Comparison of ENCODE assay signal across 19 mouse cellular contexts in the genomic region with DNA sequence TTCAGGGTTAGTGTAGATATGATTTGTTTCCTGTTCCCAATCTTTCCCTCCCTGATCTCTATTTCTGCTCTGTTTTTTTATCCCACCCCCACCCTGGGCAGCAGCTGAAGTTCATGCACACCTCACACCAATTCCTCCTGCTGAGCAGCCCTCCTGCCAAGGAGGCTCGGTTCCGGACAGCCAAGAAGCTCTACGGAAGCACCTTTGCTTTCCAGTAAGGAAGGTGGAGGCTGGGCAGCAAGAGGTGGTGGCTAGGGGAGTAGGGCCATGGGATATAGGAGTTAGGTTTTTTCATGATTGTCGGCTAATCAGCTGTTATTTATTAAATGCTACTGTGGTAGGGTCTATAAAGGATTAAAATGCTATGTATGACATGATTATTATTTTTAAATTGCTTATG. TPM values are rescaled to one million over a fixed set of nuclear protein-coding genes. Genes with fewer than 3 reads are reported as not detected.
DNase-seq lines count a peak whose midpoint lies in the region; ATAC-seq lines count a peak whose summit lies in the region.
"Had no signal": no experiment of that assay in that cellular context is flagged by ENCODE, and none has a peak within 500 bp of the region (broad histone marks: within the 10 kb centered on the region; RNA-seq: fewer than 3 reads in every experiment).

No protein-coding gene starts in this region.

- no peak overlapping the region for H3K4me2 ChIP-seq in midbrain, embryonic 11.5 days

- H3K4me1 ChIP-seq in midbrain, embryonic 11.5 days (ENCODE audit: control insufficient read depth, insufficient read depth, low read length), result no peaks in the 10 kb centered on the region
- H3K4me1 ChIP-seq in midbrain, embryonic 10.5 days, result no peaks in the 10 kb centered on the region

- no peak overlapping the region for H3K4me3 ChIP-seq in midbrain, embryonic 11.5 days (ENCODE audit: low read depth, low read length)
- H3K4me3 ChIP-seq in midbrain, embryonic 10.5 days, result no peak overlapping the region

- no peaks in the 10 kb centered on the region for H3K27me3 ChIP-seq in midbrain, embryonic 11.5 days (ENCODE audit: control insufficient read depth, insufficient read depth, low read length)
- no peaks in the 10 kb centered on the region for H3K27me3 ChIP-seq in midbrain, embryonic 10.5 days (ENCODE audit: low read depth, poor library complexity, severe bottlenecking)
- H3K27me3 ChIP-seq: CH12.LX, Patski had no signal

- DNase-seq in heart, adult 11 months, result peak; percentile 55
- DNase-seq in heart, adult 9 months (ENCODE audit: low spot score in 2 of 2), result no peak
- DNase-seq in midbrain, embryonic 11.5 days (ENCODE audit: low spot score, missing footprints), result peak; percentile 65
- no peak for DNase-seq in midbrain, embryonic 10.5 days (ENCODE audit: low spot score)
- DNase-seq: adrenal gland, adult 2 months; adrenal gland, adult 8-10 months; adrenal gland, postnatal 10 days; adrenal gland, postnatal 14 days; adrenal gland, postnatal 25 days; adrenal gland, postnatal 36 days; B cell, adult 2 months; cerebellum, adult 11 months; cerebellum, adult 11-12 months; cerebellum, adult 18-20 months had no signal

- H3K27ac ChIP-seq in midbrain, embryonic 11.5 days (ENCODE audit: low read depth, low read length), result no peak overlapping the region
- no peak overlapping the region for H3K27ac ChIP-seq in midbrain, embryonic 10.5 days (replicated peaks)

- WGBS in midbrain, embryonic 11.5 days, result 89% methylated on average over 4 of the region's 4 CpGs
- 88% methylated on average over 4 of the region's 4 CpGs for WGBS in midbrain, embryonic 10.5 days

- no peaks in the 10 kb centered on the region for H3K9me3 ChIP-seq in midbrain, embryonic 11.5 days (ENCODE audit: control insufficient read depth, low read length)
- H3K9me3 ChIP-seq in midbrain, embryonic 10.5 days (replicated peaks), result no peaks in the 10 kb centered on the region
- H3K9me3 ChIP-seq: G1E had no signal

- H3K9ac ChIP-seq in midbrain, embryonic 11.5 days (ENCODE audit: low read length), result no peak overlapping the region

- no peak for ATAC-seq in midbrain, embryonic 11.5 days (ENCODE audit: low FRiP score)
- ATAC-seq: activated CD4-positive, CD25-positive, alpha-beta regulatory T cell, adult 4 months; CD4-positive, CD25-positive, alpha-beta regulatory T cell, adult 4 months; Patski had no signal

- peaks cover 7% of the 10 kb centered on the region; the same call in 1 of the 2 replicates for H3K36me3 ChIP-seq in midbrain, embryonic 11.5 days (ENCODE audit: control insufficient read depth, insufficient read depth, low read length)
- peaks cover 89% of the 10 kb centered on the region for H3K36me3 ChIP-seq in midbrain, embryonic 10.5 days

RNA-seq across cellular contexts. Expression of a gene that starts 16.2 kb away (rescaled TPM):
- 1,888 and 2,059 TPM in 2 replicates for polyA plus RNA-seq in midbrain, embryonic 11.5 days (2014; fragmentation: Nextera tagmentation; extraction: Ambion mirVana)
- 2,767 and 3,271 TPM in 2 replicates for polyA plus RNA-seq in midbrain, embryonic 10.5 days (2016; fragmentation: Nextera tagmentation; extraction: Ambion mirVana)

RNA-seq across cellular contexts. Expression of a gene that starts 22.9 kb away (rescaled TPM):
- 90.8 and 91.7 TPM in 2 replicates for polyA plus RNA-seq in midbrain, embryonic 11.5 days (2014; fragmentation: Nextera tagmentation; extraction: Ambion mirVana)
- 46.5 and 70.8 TPM in 2 replicates for polyA plus RNA-seq in midbrain, embryonic 10.5 days (2016; fragmentation: Nextera tagmentation; extraction: Ambion mirVana)

RNA-seq across cellular contexts. Expression of a gene that starts 40.0 kb away (rescaled TPM):
- 0.15 and 0.18 TPM in 2 replicates for polyA plus RNA-seq in midbrain, embryonic 11.5 days (2014; fragmentation: Nextera tagmentation; extraction: Ambion mirVana)
- 0.11 and 0.14 TPM in 2 replicates for polyA plus RNA-seq in midbrain, embryonic 10.5 days (2016; fragmentation: Nextera tagmentation; extraction: Ambion mirVana)
- polyA plus RNA-seq: activated CD4-positive, CD25-positive, alpha-beta regulatory T cell, adult 4 months; CD4-positive, CD25-positive, alpha-beta regulatory T cell, adult 4 months; G1E had no signal

Comparison
In these comparisons a context has a peak if more than half of its experiments do, and no peak if none do; other contexts are left out.
1. DNase-seq: peak in heart, adult 11 months (single experiment) and midbrain, embryonic 11.5 days (single experiment); none in heart, adult 9 months (0 of 2) and midbrain, embryonic 10.5 days (single experiment).